8 mouse cellular contexts compared by ENCODE assay signal in the genomic region with DNA sequence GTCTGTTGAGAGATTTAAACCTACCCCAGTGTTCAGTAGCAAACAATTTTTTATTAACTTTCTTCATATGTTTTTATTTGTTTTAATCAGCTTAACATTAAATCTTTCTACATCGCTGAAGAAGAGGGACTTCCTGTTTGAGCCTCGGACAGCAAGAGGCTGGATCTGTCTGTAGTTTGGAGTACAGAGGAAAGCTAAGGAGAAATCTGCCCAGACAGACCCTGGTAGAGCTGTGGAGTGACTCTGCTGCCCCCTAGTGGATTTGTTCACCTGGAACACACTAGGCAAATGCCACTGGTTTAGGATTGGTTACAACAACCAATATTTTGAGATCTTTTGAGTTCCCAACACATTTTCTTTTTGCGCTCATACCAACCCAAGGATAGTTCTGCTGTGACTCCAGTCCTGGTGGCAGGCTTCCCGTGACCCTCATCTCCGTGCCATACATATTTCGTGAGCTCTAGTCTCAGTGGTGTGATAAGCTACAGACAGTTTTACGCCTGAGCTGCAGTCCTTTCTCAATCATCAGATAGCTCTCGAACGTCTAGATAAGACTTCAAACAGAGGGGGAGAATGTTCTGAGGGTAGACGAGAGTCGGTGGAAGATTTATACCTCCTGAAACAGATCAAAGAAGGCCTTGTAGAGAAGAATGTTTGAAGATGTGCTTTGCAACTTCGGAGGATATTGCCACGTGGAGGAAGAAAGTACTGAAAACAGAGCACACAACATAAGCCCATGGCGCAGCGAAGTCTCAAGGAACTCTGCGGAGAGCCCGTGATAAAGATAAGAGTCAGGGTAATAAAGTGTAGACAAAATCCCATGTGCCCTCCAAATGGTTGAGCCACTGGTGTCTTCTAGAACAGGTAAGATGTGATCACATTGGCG.
DNase-seq lines count a peak whose midpoint lies in the region; ATAC-seq and TF ChIP-seq lines count a peak whose summit lies in the region.

No protein-coding gene starts in this region.

- H3K36me3 ChIP-seq in embryonic facial prominence, embryonic 15.5 days: no peaks in the 10 kb centered on the region
- no peaks in the 10 kb centered on the region for H3K36me3 ChIP-seq in heart, embryonic 10.5 days
- no peaks in the 10 kb centered on the region for H3K36me3 ChIP-seq in kidney, embryonic 14.5 days (ENCODE audit: control insufficient read depth, insufficient read depth, low read length)
- H3K36me3 ChIP-seq in limb, embryonic 14.5 days (ENCODE audit: control insufficient read depth, insufficient read depth, low read length): no peaks in the 10 kb centered on the region
- no peaks in the 10 kb centered on the region for H3K36me3 ChIP-seq in midbrain, postnatal 0 days (ENCODE audit: insufficient read depth, low read length)

- 24% methylated on average over 18 of the region's 18 CpGs for WGBS in bone marrow, adult 2 months
- 48% methylated on average over 18 of the region's 18 CpGs for WGBS in embryonic facial prominence, embryonic 15.5 days
- WGBS in heart, embryonic 10.5 days: 22% methylated on average over 18 of the region's 18 CpGs
- WGBS in kidney, embryonic 14.5 days: 33% methylated on average over 18 of the region's 18 CpGs
- 16% methylated on average over 18 of the region's 18 CpGs for WGBS in limb, embryonic 14.5 days
- 46% methylated on average over 18 of the region's 18 CpGs for WGBS in midbrain, postnatal 0 days

- H3K4me2 ChIP-seq in embryonic facial prominence, embryonic 15.5 days (replicated peaks): no peak overlapping the region
- peak overlapping the region; percentile 32; the same call in 1 of the 2 replicates for H3K4me2 ChIP-seq in kidney, embryonic 14.5 days (replicated peaks; ENCODE audit: low read depth, low read length)
- H3K4me2 ChIP-seq in limb, embryonic 14.5 days (replicated peaks; ENCODE audit: low read depth, low read length, severe bottlenecking): peak overlapping the region; percentile 28
- H3K4me2 ChIP-seq in midbrain, postnatal 0 days (ENCODE audit: low read depth, low read length, poor library complexity, severe bottlenecking): no peak overlapping the region

- H3K27me3 ChIP-seq in embryonic facial prominence, embryonic 15.5 days: no peaks in the 10 kb centered on the region
- H3K27me3 ChIP-seq in heart, embryonic 10.5 days (ENCODE audit: insufficient read depth, poor library complexity, severe bottlenecking): no peaks in the 10 kb centered on the region
- H3K27me3 ChIP-seq in kidney, embryonic 14.5 days (ENCODE audit: control insufficient read depth, insufficient read depth, low read length): no peaks in the 10 kb centered on the region
- H3K27me3 ChIP-seq in limb, embryonic 14.5 days (ENCODE audit: control insufficient read depth, insufficient read depth, low read length): no peaks in the 10 kb centered on the region
- no peaks in the 10 kb centered on the region for H3K27me3 ChIP-seq in midbrain, postnatal 0 days (ENCODE audit: insufficient read depth, low read length)

- no peak for TF ChIP-seq POLR2A in bone marrow, adult 2 months (IDR thresholded peaks at IDR 0.05; ENCODE audit: borderline replicate concordance, control insufficient read depth, low read depth, low read length)
- no peak for TF ChIP-seq POLR2A in limb, embryonic 14.5 days (IDR thresholded peaks at IDR 0.05; ENCODE audit: borderline replicate concordance, extremely low read depth, insufficient read depth, insufficient read length)

- no peak overlapping the region for H3K27ac ChIP-seq in bone marrow, adult 2 months (ENCODE audit: control insufficient read depth, insufficient read depth, low read depth, low read length, poor library complexity)
- H3K27ac ChIP-seq in embryonic facial prominence, embryonic 15.5 days (replicated peaks): no peak overlapping the region
- H3K27ac ChIP-seq in heart, embryonic 10.5 days: no peak overlapping the region
- H3K27ac ChIP-seq in kidney, embryonic 14.5 days (ENCODE audit: low read depth, low read length): no peak overlapping the region
- no peak overlapping the region for H3K27ac ChIP-seq in limb, embryonic 14.5 days (replicated peaks; ENCODE audit: low read depth, low read length)
- no peak overlapping the region for H3K27ac ChIP-seq in midbrain, postnatal 0 days (ENCODE audit: low read depth, low read length)

- H3K4me1 ChIP-seq in bone marrow, adult 2 months (ENCODE audit: control insufficient read depth, insufficient read depth, low read length): peaks cover 4% of the 10 kb centered on the region; the same call in 1 of the 2 replicates
- H3K4me1 ChIP-seq in embryonic facial prominence, embryonic 15.5 days: 0 out of 2 replicates have a peak, but pooled peaks cover 3% of the 10 kb centered on the region
- H3K4me1 ChIP-seq in heart, embryonic 10.5 days: peaks cover 9% of the 10 kb centered on the region; the same call in 1 of the 2 replicates
- H3K4me1 ChIP-seq in kidney, embryonic 14.5 days (ENCODE audit: control insufficient read depth, insufficient read depth, low read length): 0 out of 2 replicates have a peak, but pooled peaks cover 3% of the 10 kb centered on the region
- peaks cover 7% of the 10 kb centered on the region; the same call in 1 of the 2 replicates for H3K4me1 ChIP-seq in limb, embryonic 14.5 days (ENCODE audit: control insufficient read depth, insufficient read depth, low read length)
- no peaks in the 10 kb centered on the region for H3K4me1 ChIP-seq in midbrain, postnatal 0 days (ENCODE audit: insufficient read depth, low read length)

- DNase-seq in A20 (ENCODE audit: low read depth, low spot score): peak; percentile 80
- DNase-seq in heart, embryonic 10.5 days (ENCODE audit: low spot score): peak; percentile 90
- peak; percentile 90 for DNase-seq in limb, embryonic 14.5 days (ENCODE audit: low spot score)
- peak; percentile 92 for DNase-seq in midbrain, postnatal 0 days (ENCODE audit: low spot score)
- DNase-seq in spleen, postnatal 14 days (ENCODE audit: low spot score in 2 of 2): peak; percentile 38 to 67

- ATAC-seq in embryonic facial prominence, embryonic 15.5 days (ENCODE audit: insufficient number of reproducible peaks, low FRiP score, low TSS enrichment, low read depth): peak; percentile 85
- peak; percentile 96 for ATAC-seq in kidney, embryonic 14.5 days (ENCODE audit: low FRiP score, low TSS enrichment)
- ATAC-seq in limb, embryonic 14.5 days (ENCODE audit: low FRiP score, low read depth): peak; percentile 88
- ATAC-seq in midbrain, postnatal 0 days (ENCODE audit: low FRiP score): peak; percentile 85

- H3K4me3 ChIP-seq in bone marrow, adult 2 months (replicated peaks; ENCODE audit: control insufficient read depth, low read depth, low read length): no peak overlapping the region
- no peak overlapping the region for H3K4me3 ChIP-seq in embryonic facial prominence, embryonic 15.5 days (replicated peaks)
- H3K4me3 ChIP-seq in heart, embryonic 10.5 days: peak overlapping the region; percentile 42
- H3K4me3 ChIP-seq in kidney, embryonic 14.5 days (ENCODE audit: low read length): 0 out of 2 replicates have a peak overlapping the region, but pooled peaks have one; percentile 9
- peak overlapping the region; percentile 4; the same call in 1 of the 2 replicates for H3K4me3 ChIP-seq in limb, embryonic 14.5 days (replicated peaks; ENCODE audit: low read length)
- H3K4me3 ChIP-seq in midbrain, postnatal 0 days (ENCODE audit: low read depth, low read length): no peak overlapping the region

- H3K9me3 ChIP-seq in embryonic facial prominence, embryonic 15.5 days (replicated peaks): no peaks in the 10 kb centered on the region
- H3K9me3 ChIP-seq in heart, embryonic 10.5 days: no peaks in the 10 kb centered on the region
- H3K9me3 ChIP-seq in kidney, embryonic 14.5 days (ENCODE audit: control insufficient read depth, low read length): no peaks in the 10 kb centered on the region
- no peaks in the 10 kb centered on the region for H3K9me3 ChIP-seq in limb, embryonic 14.5 days (ENCODE audit: control insufficient read depth, low read length)
- H3K9me3 ChIP-seq in midbrain, postnatal 0 days (ENCODE audit: low read length): no peaks in the 10 kb centered on the region

- TF ChIP-seq CTCF in bone marrow, adult 2 months (IDR thresholded peaks at IDR 0.05; ENCODE audit: control insufficient read depth, insufficient read depth, low read length): peak; percentile 92
- peak; percentile 98 for TF ChIP-seq CTCF in midbrain, postnatal 0 days (IDR thresholded peaks at IDR 0.05)

- H3K9ac ChIP-seq in embryonic facial prominence, embryonic 15.5 days: no peak overlapping the region
- H3K9ac ChIP-seq in kidney, embryonic 14.5 days (ENCODE audit: low read depth, low read length): no peak overlapping the region
- no peak overlapping the region; the same call in 1 of the 2 replicates for H3K9ac ChIP-seq in limb, embryonic 14.5 days (ENCODE audit: low read depth, low read length, severe bottlenecking)
- H3K9ac ChIP-seq in midbrain, postnatal 0 days (replicated peaks; ENCODE audit: low read length, poor library complexity, severe bottlenecking): no peak overlapping the region

Comparison
In these comparisons a context has a peak if more than half of its experiments do, and no peak if none do; other contexts are left out.
1. H3K4me3 ChIP-seq: peak in heart, embryonic 10.5 days (single experiment), kidney, embryonic 14.5 days (single experiment) and limb, embryonic 14.5 days (single experiment); none in bone marrow, adult 2 months (single experiment), embryonic facial prominence, embryonic 15.5 days (single experiment) and midbrain, postnatal 0 days (single experiment).
2. H3K4me2 ChIP-seq: peak in kidney, embryonic 14.5 days (single experiment) and limb, embryonic 14.5 days (single experiment); none in embryonic facial prominence, embryonic 15.5 days (single experiment) and midbrain, postnatal 0 days (single experiment).
3. Peak in every context shown above with its lines, with median percentiles within 50 percentile points of each other: DNase-seq and ATAC-seq.